Mouse (Mus musculus): ENCODE results near the gene Adcy5. TPM values are rescaled to one million over a fixed set of nuclear protein-coding genes. Genes with fewer than 3 reads are reported as not detected.

Gene Adcy5
- polyA plus RNA-seq, 1 experiment from 2014 or later: 1.8 TPM

GRCm38 (mm10) chr16:35233329-35233728 is 78.7 kb downstream of the Adcy5 start:
- no peak overlapping the region for H3K4me2 ChIP-seq
- no peak overlapping the region for H3K9ac ChIP-seq
- DNase-seq (no peak), ATAC-seq (ENCODE audit: insufficient read depth) (no peak)
- peaks cover 4% of the 10 kb centered on the region; the same call in 1 of the 2 replicates for H3K4me1 ChIP-seq (ENCODE audit: insufficient read depth)
- no peak overlapping the region for H3K4me3 ChIP-seq (ENCODE audit: low read depth, low read length)
- 83% methylated on average over 4 of the region's 4 CpGs for WGBS
- no peaks in the 10 kb centered on the region for H3K9me3 ChIP-seq (ENCODE audit: low read depth, low read length)
- H3K27me3 ChIP-seq (ENCODE audit: insufficient read depth, low read length): no peaks in the 10 kb centered on the region
- no peak overlapping the region for H3K27ac ChIP-seq (ENCODE audit: low read depth)
- no peak for TF ChIP-seq CTCF (IDR thresholded peaks at IDR 0.05; ENCODE audit: low read depth)
- no peaks in the 10 kb centered on the region for H3K36me3 ChIP-seq (ENCODE audit: insufficient read depth)

GRCm38 (mm10) chr16:35237091-35237490 is 82.4 kb downstream of the Adcy5 start:
- no peak overlapping the region for H3K4me3 ChIP-seq (ENCODE audit: low read depth, low read length)
- H3K4me2 ChIP-seq: no peak overlapping the region
- no peak for TF ChIP-seq CTCF (IDR thresholded peaks at IDR 0.05; ENCODE audit: low read depth)
- DNase-seq (no peak), ATAC-seq (ENCODE audit: insufficient read depth) (no peak)
- H3K27me3 ChIP-seq (ENCODE audit: insufficient read depth, low read length): no peaks in the 10 kb centered on the region
- H3K9me3 ChIP-seq (ENCODE audit: low read depth, low read length): no peaks in the 10 kb centered on the region
- no peak overlapping the region for H3K9ac ChIP-seq
- H3K4me1 ChIP-seq (ENCODE audit: insufficient read depth): peaks cover 4% of the 10 kb centered on the region; the same call in 1 of the 2 replicates
- H3K27ac ChIP-seq (ENCODE audit: low read depth): no peak overlapping the region
- 84% methylated on average over 7 of the region's 7 CpGs for WGBS
- H3K36me3 ChIP-seq (ENCODE audit: insufficient read depth): no peaks in the 10 kb centered on the region

- DNase-seq (no peak), ATAC-seq (ENCODE audit: insufficient read depth) (no peak)
- Histone ChIP-seq H3K9ac (no peak overlapping the region), H3K36me3 (ENCODE audit: insufficient read depth) (no peaks in the 10 kb centered on the region), H3K4me1 (ENCODE audit: insufficient read depth) (no peaks in the 10 kb centered on the region), H3K4me2 (no peak overlapping the region), H3K9me3 (ENCODE audit: low read depth, low read length) (no peaks in the 10 kb centered on the region), H3K4me3 (ENCODE audit: low read depth, low read length) (no peak overlapping the region), H3K27ac (ENCODE audit: low read depth) (no peak overlapping the region), H3K27me3 (ENCODE audit: insufficient read depth, low read length) (no peaks in the 10 kb centered on the region)
- WGBS: 67% methylated on average over 12 of the region's 12 CpGs
- TF ChIP-seq CTCF (IDR thresholded peaks at IDR 0.05; ENCODE audit: low read depth): no peak
These were observed 84.8 kb downstream of the Adcy5 start for GRCm38 (mm10) chr16:35239318-35239965.

GRCm38 (mm10) chr16:35239966-35240730 is 85.5 kb downstream of the Adcy5 start:
- Histone ChIP-seq H3K36me3 (ENCODE audit: insufficient read depth) (no peaks in the 10 kb centered on the region), H3K27me3 (ENCODE audit: insufficient read depth, low read length) (no peaks in the 10 kb centered on the region), H3K27ac (ENCODE audit: low read depth) (no peak overlapping the region), H3K9ac (no peak overlapping the region), H3K4me3 (ENCODE audit: low read depth, low read length) (no peak overlapping the region), H3K4me2 (no peak overlapping the region), H3K4me1 (ENCODE audit: insufficient read depth) (no peaks in the 10 kb centered on the region), H3K9me3 (ENCODE audit: low read depth, low read length) (no peaks in the 10 kb centered on the region)
- ATAC-seq (ENCODE audit: insufficient read depth) (no peak), DNase-seq (no peak)
- TF ChIP-seq CTCF (IDR thresholded peaks at IDR 0.05; ENCODE audit: low read depth): no peak
- WGBS: 69% methylated on average over 4 of the region's 4 CpGs

GRCm38 (mm10) chr16:35247364-35247763 is 92.7 kb downstream of the Adcy5 start:
- WGBS: 63% methylated on average over 3 of the region's 3 CpGs

GRCm38 (mm10) chr16:35248825-35249224 is 94.1 kb downstream of the Adcy5 start:
- no peaks in the 10 kb centered on the region for H3K27me3 ChIP-seq (ENCODE audit: insufficient read depth, low read length)
- no peaks in the 10 kb centered on the region for H3K36me3 ChIP-seq (ENCODE audit: insufficient read depth)
- no peaks in the 10 kb centered on the region for H3K9me3 ChIP-seq (ENCODE audit: low read depth, low read length)
- no peak overlapping the region for H3K9ac ChIP-seq
- DNase-seq (peak; percentile 40), ATAC-seq (ENCODE audit: insufficient read depth) (no peak)
- no peak overlapping the region for H3K4me3 ChIP-seq (ENCODE audit: low read depth, low read length)
- H3K27ac ChIP-seq (ENCODE audit: low read depth): no peak overlapping the region
- H3K4me2 ChIP-seq: no peak overlapping the region
- no peaks in the 10 kb centered on the region for H3K4me1 ChIP-seq (ENCODE audit: insufficient read depth)
- TF ChIP-seq CTCF (IDR thresholded peaks at IDR 0.05; ENCODE audit: low read depth): no peak
- 50% methylated on average over 9 of the region's 9 CpGs for WGBS

More at GRCm38 (mm10) chr16:35247364-35247763, 92.7 kb downstream of the Adcy5 start:
- Histone ChIP-seq H3K36me3 (ENCODE audit: insufficient read depth) (no peaks in the 10 kb centered on the region), H3K27ac (ENCODE audit: low read depth) (no peak overlapping the region), H3K9ac (no peak overlapping the region), H3K9me3 (ENCODE audit: low read depth, low read length) (no peaks in the 10 kb centered on the region), H3K27me3 (ENCODE audit: insufficient read depth, low read length) (no peaks in the 10 kb centered on the region), H3K4me1 (ENCODE audit: insufficient read depth) (no peaks in the 10 kb centered on the region), H3K4me3 (ENCODE audit: low read depth, low read length) (no peak overlapping the region), H3K4me2 (no peak overlapping the region)
- DNase-seq: no peak
- TF ChIP-seq CTCF (IDR thresholded peaks at IDR 0.05; ENCODE audit: low read depth): no peak
- ATAC-seq (ENCODE audit: insufficient read depth): no peak

GRCm38 (mm10) chr16:35249763-35250162 is 95.1 kb downstream of the Adcy5 start:
- Histone ChIP-seq H3K27ac (ENCODE audit: low read depth) (no peak overlapping the region), H3K4me3 (ENCODE audit: low read depth, low read length) (no peak overlapping the region), H3K27me3 (ENCODE audit: insufficient read depth, low read length) (no peaks in the 10 kb centered on the region), H3K4me2 (no peak overlapping the region), H3K36me3 (ENCODE audit: insufficient read depth) (no peaks in the 10 kb centered on the region), H3K9ac (no peak overlapping the region), H3K9me3 (ENCODE audit: low read depth, low read length) (no peaks in the 10 kb centered on the region), H3K4me1 (ENCODE audit: insufficient read depth) (no peaks in the 10 kb centered on the region)
- DNase-seq (no peak), ATAC-seq (ENCODE audit: insufficient read depth) (no peak)
- no peak for TF ChIP-seq CTCF (IDR thresholded peaks at IDR 0.05; ENCODE audit: low read depth)
- 90% methylated on average over 6 of the region's 6 CpGs for WGBS
